Mouse (Mus musculus) liver, embryonic 11.5 days (tissue): Measurements from ENCODE around the gene Nrxn1. TPM values are rescaled to one million over a fixed set of nuclear protein-coding genes. Genes with fewer than 3 reads are reported as not detected.

Experiments used
- ATAC-seq: fragments of 200-750 bp; cut with Nextera tagmentation; replicated peaks from 2 replicates; pipeline ENCODE4 v1.8.0; 2017; ENCODE audit warnings: moderate number of reproducible peaks, mild to moderate bottlenecking, moderate TSS enrichment, moderate library complexity; ENCODE audit not compliant: low FRiP score
- DNase-seq: peaks from one replicate; pipeline ENCODE4 v3.0.0-alpha.2; 2017; ENCODE audit warnings: low spot score
- H3K27ac ChIP-seq: fragments of 300-500 bp; sonication (generic); 2 replicates; pipeline ENCODE4 v1.5.1; 2014; ENCODE audit warnings: mild to moderate bottlenecking, low read depth, low read length, control low read depth
- H3K27me3 ChIP-seq: fragments of 300-500 bp; sonication (generic); replicated peaks from 2 replicates; pipeline ENCODE4 v1.6.1; 2014; ENCODE audit warnings: low read length, mixed read lengths; ENCODE audit not compliant: control insufficient read depth, insufficient read depth
- H3K36me3 ChIP-seq: fragments of 300-500 bp; sonication (generic); 2 replicates; pipeline ENCODE4 v1.6.1; 2014; ENCODE audit warnings: mild to moderate bottlenecking, low read length, moderate library complexity, mixed read lengths; ENCODE audit not compliant: control insufficient read depth, insufficient read depth
- H3K4me1 ChIP-seq: fragments of 300-500 bp; sonication (generic); replicated peaks from 2 replicates; pipeline ENCODE4 v1.6.1; 2014; ENCODE audit warnings: low read length, mixed read lengths; ENCODE audit not compliant: control insufficient read depth, insufficient read depth
- H3K4me2 ChIP-seq: fragments of 300-500 bp; sonication (generic); 2 replicates; pipeline ENCODE4 v1.6.1; 2014; ENCODE audit warnings: mild to moderate bottlenecking, control low read depth, moderate library complexity
- H3K4me3 ChIP-seq: fragments of 300-500 bp; sonication (generic); 2 replicates; pipeline ENCODE4 v1.5.1; 2014; ENCODE audit warnings: low read depth, low read length, control low read depth
- H3K9ac ChIP-seq: fragments of 300-500 bp; sonication (generic); 2 replicates; pipeline ENCODE4 v1.6.1; 2014; ENCODE audit warnings: low read depth, low read length, control low read depth
- H3K9me3 ChIP-seq: fragments of 300-500 bp; sonication (generic); 2 replicates; pipeline ENCODE4 v1.6.1; 2016; ENCODE audit warnings: low read length, inconsistent platforms, mixed read lengths; ENCODE audit not compliant: control insufficient read depth
- WGBS: fragments of 180-500 bp; shearing (Covaris S2); extraction: QIAGEN DNeasy Blood & Tissue Kit; methylation state at CpG from one replicate; pipeline ENCODE4 v1.1.7; 2014; 5-methylcytosine and 5-hydroxymethylcytosine counted together
- polyA plus RNA-seq: library from polyadenylated mRNA; unstranded; fragments of >200 nt; fragmentation: Nextera tagmentation; extraction: Ambion mirVana; gene quantifications from 2 replicates; pipeline ENCODE4 v1.2.1, GENCODE M21; 2014

Nrxn1 gene
- polyA plus RNA-seq = 0.61 and 0.70 TPM in 2 replicates

DNA sequence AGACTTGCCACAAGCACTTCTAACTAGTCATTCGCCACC, at the start of gene Nrxn1:
TSS of gene Nrxn1 (minus strand) at position 30 of the 39 bp plus-strand sequence.
- Histone ChIP-seq H3K4me3 (no peak within 1 kb of the TSS), H3K9ac (no peak within 1 kb of the TSS), H3K27me3 (no peaks in the 10 kb centered on the region), H3K9me3 (no peaks in the 10 kb centered on the region; the same call in 1 of the 2 replicates), H3K36me3 (no peaks in the 10 kb centered on the region), H3K4me2 (no peak within 1 kb of the TSS), H3K27ac (no peak within 1 kb of the TSS), H3K4me1 (no peaks in the 10 kb centered on the region)
- WGBS = 14% methylated on average over 1 of the region's 1 CpGs
- ATAC-seq = no peak
- no peak for DNase-seq

DNA sequence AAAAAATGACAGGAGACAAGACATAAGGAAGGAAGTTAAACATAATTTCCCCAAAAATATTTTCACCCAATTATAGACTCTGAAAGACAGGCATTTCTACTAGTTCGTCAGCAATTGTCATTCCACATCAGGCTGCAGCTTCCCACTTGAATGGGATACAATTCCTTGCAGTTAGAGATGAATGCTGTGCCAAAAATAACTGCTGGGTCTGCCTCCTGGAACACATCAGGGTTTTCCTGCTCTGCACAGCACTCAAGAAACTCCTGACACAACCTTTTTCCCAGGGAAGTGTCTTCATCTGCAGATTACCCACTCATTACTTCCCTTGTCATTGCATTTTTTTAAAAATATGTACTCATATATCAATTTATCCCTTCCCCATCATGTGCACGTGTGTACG, 44.0 kb upstream of the Nrxn1 start:
- no peaks in the 10 kb centered on the region for H3K4me1 ChIP-seq
- no peak overlapping the region for H3K9ac ChIP-seq
- ATAC-seq (no peak), DNase-seq (no peak)
- no peaks in the 10 kb centered on the region for H3K27me3 ChIP-seq
- no peak overlapping the region for H3K4me3 ChIP-seq
- no peaks in the 10 kb centered on the region for H3K9me3 ChIP-seq
- H3K4me2 ChIP-seq = no peak overlapping the region
- H3K27ac ChIP-seq = no peak overlapping the region
- H3K36me3 ChIP-seq = no peaks in the 10 kb centered on the region
- 77% methylated on average over 2 of the region's 3 CpGs for WGBS

DNA sequence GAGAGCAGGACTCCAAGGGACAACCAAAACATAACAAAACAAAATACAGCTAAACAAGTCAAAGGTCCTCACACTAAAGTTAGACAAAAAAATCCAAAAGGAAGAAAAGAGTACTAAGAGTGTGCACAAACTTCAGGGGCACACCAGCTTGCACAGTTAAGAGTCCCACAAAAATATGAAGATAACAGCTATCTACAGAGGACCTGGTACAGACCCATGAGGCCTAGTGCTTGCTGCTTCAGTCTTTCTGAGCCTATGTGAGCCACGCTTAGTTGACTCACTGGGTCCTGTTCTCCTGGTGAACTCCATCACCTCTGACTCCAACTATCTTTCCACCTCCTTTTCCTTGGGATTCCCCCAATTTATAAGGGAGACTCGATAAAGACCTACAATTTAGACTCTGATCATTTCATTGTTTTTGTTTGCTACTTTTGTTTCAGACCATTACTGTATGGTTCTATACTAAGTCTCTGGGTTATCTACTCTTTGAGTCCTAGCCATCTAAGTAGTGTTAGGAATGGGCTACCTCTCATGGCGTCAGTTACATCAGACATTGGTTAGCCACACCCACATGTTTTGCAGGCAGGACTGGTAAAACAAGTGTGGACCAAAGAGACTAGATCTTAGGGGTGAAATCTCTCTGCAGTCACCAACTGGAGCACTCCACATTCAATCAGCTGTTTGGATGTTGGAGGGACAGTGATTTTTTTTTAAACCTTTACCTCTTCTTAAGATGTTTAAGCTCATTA, 20.2 kb upstream of the Nrxn1 start:
- 73% methylated on average over 3 of the region's 3 CpGs for WGBS
- Histone ChIP-seq H3K4me2 (no peak overlapping the region), H3K4me1 (no peaks in the 10 kb centered on the region), H3K27ac (no peak overlapping the region), H3K36me3 (no peaks in the 10 kb centered on the region), H3K9me3 (no peaks in the 10 kb centered on the region), H3K27me3 (no peaks in the 10 kb centered on the region), H3K9ac (no peak overlapping the region), H3K4me3 (no peak overlapping the region)
- ATAC-seq = peak; percentile 67
- DNase-seq = no peak

DNA sequence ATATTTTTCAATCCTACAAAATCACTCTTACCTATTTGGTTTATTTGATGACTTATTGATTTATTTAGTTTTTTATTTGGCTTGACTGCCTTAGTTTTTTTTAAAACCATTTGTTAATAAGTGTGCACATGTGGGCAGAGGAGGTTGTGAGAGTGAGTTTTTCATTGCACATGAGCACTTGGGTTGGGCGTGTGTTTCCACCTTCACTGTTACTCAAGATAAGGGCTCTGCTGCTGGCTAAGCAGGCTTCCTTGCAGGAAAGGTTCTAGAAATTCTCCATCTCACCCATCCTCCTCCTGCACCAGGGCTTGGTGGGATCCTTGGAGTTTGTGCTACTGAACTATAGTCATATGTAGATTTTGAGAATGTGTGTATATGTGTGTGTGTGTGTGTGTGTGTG, 19.2 kb upstream of the Nrxn1 start:
- no peak overlapping the region for H3K27ac ChIP-seq
- 66% methylated on average over 1 of the region's 1 CpGs for WGBS
- ATAC-seq = no peak
- H3K4me2 ChIP-seq = no peak overlapping the region
- no peaks in the 10 kb centered on the region for H3K9me3 ChIP-seq
- H3K36me3 ChIP-seq = no peaks in the 10 kb centered on the region
- H3K4me3 ChIP-seq = no peak overlapping the region
- no peak for DNase-seq
- no peak overlapping the region for H3K9ac ChIP-seq
- no peaks in the 10 kb centered on the region for H3K4me1 ChIP-seq
- H3K27me3 ChIP-seq = no peaks in the 10 kb centered on the region

DNA sequence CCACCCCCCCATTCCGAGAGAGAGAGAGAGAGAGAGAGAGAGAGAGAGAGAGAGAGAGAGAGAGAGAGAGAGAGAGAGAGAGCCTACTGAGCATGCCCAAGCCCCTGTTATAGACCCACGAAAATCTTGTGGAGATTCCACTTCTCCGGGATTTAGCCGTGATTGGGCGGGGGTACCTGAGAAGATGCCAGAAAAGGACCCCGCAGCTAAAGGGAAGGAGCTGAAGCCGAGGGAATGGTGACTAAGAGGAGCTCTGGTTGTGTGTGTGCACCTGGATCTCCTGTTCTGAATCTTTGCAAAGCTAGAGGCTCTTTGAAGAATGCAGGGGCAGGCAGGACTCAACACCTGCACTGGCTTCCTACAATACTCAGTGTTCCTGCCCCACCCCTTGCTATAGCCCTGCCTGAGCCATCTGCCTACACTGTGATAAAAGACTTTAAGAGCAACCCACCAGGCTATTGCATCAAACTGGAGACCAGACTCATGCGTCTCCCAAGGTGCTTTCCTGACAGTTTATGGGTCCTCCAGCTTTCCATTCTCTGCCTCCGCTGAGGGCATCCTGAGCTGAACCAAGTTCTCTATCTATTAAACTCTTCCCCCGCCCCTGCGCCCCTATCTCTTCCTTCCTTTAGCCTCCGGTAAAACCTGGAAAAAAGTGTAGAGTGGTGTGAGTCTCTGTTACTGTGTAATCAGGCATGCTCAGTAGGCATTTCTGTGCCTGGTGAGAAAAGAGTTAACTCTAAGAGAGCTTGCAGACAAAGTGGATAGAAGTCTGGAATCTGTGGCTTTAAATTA, 407 bp upstream of the Nrxn1 start:
- 37% methylated on average over 12 of the region's 12 CpGs for WGBS
- Histone ChIP-seq H3K9me3 (no peaks in the 10 kb centered on the region), H3K4me1 (no peaks in the 10 kb centered on the region), H3K27ac (no peak overlapping the region), H3K4me2 (no peak overlapping the region), H3K9ac (no peak overlapping the region), H3K27me3 (no peaks in the 10 kb centered on the region), H3K4me3 (no peak overlapping the region), H3K36me3 (no peaks in the 10 kb centered on the region)
- ATAC-seq = no peak
- DNase-seq = no peak

DNA sequence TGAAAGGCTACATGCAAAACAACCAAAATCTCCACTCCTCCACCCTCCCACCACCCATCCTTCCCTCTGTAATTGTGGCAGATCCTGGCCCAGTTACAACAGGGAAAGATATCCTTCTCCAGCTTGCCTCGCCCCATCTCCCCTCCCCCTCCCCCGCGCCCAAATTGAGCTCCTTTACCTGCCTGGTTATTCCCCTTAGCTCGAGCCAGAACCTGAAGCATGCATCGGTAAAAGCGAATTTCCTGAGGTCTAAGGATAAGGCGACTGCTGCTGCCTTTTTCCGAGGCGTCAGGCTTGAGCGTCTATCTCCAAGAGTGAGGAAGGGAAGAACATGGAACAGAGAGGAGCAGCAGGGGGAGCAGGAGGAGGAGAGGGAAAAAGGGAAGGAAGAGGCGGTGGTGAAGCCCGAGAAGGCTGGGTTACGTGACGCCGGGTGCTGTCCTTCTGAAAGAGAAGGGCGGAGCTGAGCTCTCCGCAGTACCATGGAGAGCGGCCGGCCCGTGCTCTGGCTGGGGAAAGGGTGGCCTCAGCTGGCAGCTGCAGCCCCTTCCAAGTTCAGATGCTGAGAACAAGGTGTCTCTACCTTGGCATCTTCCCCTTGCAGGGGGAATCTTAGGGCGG, 340 bp downstream of the Nrxn1 start:
- H3K27me3 ChIP-seq = no peaks in the 10 kb centered on the region
- DNase-seq = peak; percentile 47
- H3K9ac ChIP-seq = no peak overlapping the region
- H3K27ac ChIP-seq = no peak overlapping the region
- no peaks in the 10 kb centered on the region for H3K36me3 ChIP-seq
- no peak overlapping the region for H3K4me2 ChIP-seq
- no peak overlapping the region for H3K4me3 ChIP-seq
- H3K4me1 ChIP-seq = no peaks in the 10 kb centered on the region
- ATAC-seq = peak; percentile 58; the same call in 1 of the 2 replicates
- WGBS = 4% methylated on average over 21 of the region's 21 CpGs
- no peaks in the 10 kb centered on the region; the same call in 1 of the 2 replicates for H3K9me3 ChIP-seq

DNA sequence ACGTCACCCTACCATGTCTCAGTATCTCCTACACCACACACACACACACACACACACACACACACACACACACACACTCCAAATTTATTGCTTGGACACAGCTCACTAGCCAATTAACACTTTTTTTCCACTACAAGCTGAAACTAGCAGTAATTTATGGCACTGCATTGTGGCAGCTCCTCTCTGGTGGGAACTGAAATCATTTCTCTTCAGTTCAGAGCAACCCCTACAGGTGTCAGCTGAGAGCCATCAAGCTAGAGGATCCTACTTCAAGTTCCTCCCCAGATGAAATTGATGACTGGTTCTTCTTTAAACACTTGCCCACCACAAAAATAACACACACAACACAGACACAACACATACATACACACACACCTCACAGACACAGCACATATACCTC, 2.2 kb downstream of the Nrxn1 start:
- no peak overlapping the region for H3K4me2 ChIP-seq
- ATAC-seq = no peak

DNA sequence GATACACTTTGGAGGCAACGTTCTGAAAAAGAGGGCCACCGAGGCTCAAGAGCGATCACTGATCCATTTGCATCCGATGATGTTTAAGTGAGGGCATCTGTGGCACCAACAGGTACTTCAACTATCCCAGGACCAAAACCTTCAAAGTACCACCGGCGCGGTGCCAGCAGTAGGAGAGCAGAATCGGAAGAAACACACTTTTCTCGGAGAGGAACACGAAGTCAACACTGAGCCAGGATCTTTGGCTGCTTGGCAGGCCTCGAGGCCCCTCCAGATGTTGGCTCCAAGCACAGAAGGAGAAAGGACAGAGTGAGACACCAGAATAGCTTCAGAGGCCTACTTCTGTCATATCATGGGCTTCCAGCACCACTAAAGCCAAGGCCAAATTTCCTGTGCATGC, 3.9 kb downstream of the Nrxn1 start:
- ATAC-seq (no peak), DNase-seq (no peak)
- H3K27ac ChIP-seq = no peak overlapping the region
- no peaks in the 10 kb centered on the region for H3K36me3 ChIP-seq
- WGBS = 76% methylated on average over 11 of the region's 11 CpGs
- H3K4me1 ChIP-seq = no peaks in the 10 kb centered on the region
- no peaks in the 10 kb centered on the region; the same call in 1 of the 2 replicates for H3K9me3 ChIP-seq
- no peak overlapping the region for H3K4me2 ChIP-seq
- no peaks in the 10 kb centered on the region for H3K27me3 ChIP-seq
- H3K9ac ChIP-seq = no peak overlapping the region
- no peak overlapping the region for H3K4me3 ChIP-seq

More for the DNA sequence above, 2.2 kb downstream of the Nrxn1 start:
- DNase-seq = no peak
- Histone ChIP-seq H3K9ac (no peak overlapping the region), H3K27me3 (no peaks in the 10 kb centered on the region), H3K9me3 (no peaks in the 10 kb centered on the region; the same call in 1 of the 2 replicates), H3K4me3 (no peak overlapping the region), H3K36me3 (no peaks in the 10 kb centered on the region), H3K4me1 (no peaks in the 10 kb centered on the region), H3K27ac (no peak overlapping the region)
- 76% methylated on average over 1 of the region's 1 CpGs for WGBS
